Comparison of ENCODE assay signal across 12 mouse cellular contexts in the genomic region with DNA sequence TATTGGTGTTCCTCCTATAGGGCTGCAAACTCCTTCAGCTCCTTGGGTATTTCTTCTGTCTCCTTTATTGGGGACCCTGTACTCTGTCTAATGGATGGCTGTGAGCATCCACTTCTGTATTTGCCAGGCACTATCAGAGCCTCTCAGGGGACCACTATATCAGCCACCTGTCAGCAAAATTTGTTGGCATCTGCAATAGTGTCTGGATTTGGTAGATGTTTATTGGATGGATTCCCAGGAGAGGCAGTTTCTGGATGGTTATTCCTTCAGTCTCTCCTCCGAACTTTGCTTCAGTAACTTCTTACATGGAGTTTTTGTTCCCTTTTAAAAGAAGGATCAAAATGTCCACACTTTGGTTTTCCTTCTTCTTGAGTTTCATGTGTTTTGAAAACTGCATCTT.
"Had no signal": no experiment of that assay in that cellular context is flagged by ENCODE, and none has a peak within 500 bp of the region (broad histone marks: within the 10 kb centered on the region; RNA-seq: fewer than 3 reads in every experiment).

No protein-coding gene starts in this region.

- DNase-seq: retina, postnatal 1 day; right cerebral cortex, adult 18-20 months; right cerebral cortex, postnatal 14 days; right cerebral cortex, postnatal 25 days; right cerebral cortex, postnatal 4 days; spleen, adult 18-20 months; thymus, adult 18-20 months; thymus, adult 2 months; thymus, postnatal 14 days; thymus, postnatal 25 days; thymus, postnatal 36 days; thymus, postnatal 4 days had no signal
